Mouse (Mus musculus) yolk sac, embryonic 10.5 days (tissue): ENCODE results near the gene Nfyc.

ENCODE experiments used
- DNase-seq: peaks from one replicate; pipeline ENCODE4 v3.0.0-alpha.2; 2017; ENCODE audit warnings: low spot score

Gene Nfyc

GRCm38 (mm10) chr4:120831472-120831871 lies at the start of gene Nfyc:
Nfyc (minus strand) TSS chr4:120831572.
- no peak for DNase-seq

GRCm38 (mm10) chr4:120880731-120881432 lies 49.5 kb upstream of the Nfyc start:
- DNase-seq: no peak

GRCm38 (mm10) chr4:120879386-120879785 lies 48.0 kb upstream of the Nfyc start:
- no peak for DNase-seq

DNA sequence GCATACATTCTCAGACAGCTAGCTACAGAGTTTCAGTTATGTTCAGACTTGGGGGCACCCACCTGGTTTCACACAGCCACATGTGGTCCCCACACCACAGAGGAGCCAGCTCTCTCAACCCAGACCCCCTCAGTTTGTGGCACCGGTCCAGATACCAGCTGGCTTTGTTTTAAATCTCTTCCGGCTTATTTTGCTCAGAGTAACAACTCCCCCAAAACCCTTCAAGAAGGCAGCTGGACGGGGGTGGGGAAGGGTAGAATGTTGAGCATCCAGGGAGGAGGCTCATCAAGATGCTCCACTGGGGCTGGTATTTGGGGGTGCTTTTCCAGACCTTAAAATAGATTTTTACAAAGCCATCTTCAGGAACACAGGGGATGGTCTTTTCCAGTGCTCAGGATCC lies 47.4 kb upstream of the Nfyc start:
- DNase-seq: no peak

GRCm38 (mm10) chr4:120875961-120876360 lies 44.6 kb upstream of the Nfyc start:
- no peak for DNase-seq

- no peak for DNase-seq
Measured at GRCm38 (mm10) chr4:120870262-120870748, 38.9 kb upstream of the Nfyc start.

GRCm38 (mm10) chr4:120868988-120869387 lies 37.6 kb upstream of the Nfyc start:
- DNase-seq: no peak

- DNase-seq: no peak
Measured at GRCm38 (mm10) chr4:120868246-120868645, 36.9 kb upstream of the Nfyc start.

GRCm38 (mm10) chr4:120866211-120866610 lies 34.8 kb upstream of the Nfyc start:
- DNase-seq: peak; percentile 65

DNA sequence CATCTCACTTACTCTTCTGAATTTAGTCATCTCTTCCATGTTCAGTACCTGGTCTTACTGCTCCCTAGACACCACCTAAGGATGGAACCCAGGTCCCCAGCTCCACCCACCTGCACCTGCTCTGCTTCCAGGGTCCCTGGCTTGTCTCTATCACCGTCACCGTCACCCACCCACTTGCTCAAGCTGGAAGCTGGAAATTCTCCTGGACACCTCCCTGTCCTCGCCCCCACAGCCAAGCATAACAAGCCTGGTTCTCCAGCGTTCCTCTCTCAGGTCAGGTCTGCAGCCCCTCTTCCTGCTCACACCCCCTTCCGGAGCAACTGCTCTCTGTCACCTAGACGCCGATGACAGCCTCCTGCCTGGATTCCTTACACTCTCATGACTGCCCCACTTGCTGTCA lies 28.5 kb upstream of the Nfyc start:
- DNase-seq: no peak

DNA sequence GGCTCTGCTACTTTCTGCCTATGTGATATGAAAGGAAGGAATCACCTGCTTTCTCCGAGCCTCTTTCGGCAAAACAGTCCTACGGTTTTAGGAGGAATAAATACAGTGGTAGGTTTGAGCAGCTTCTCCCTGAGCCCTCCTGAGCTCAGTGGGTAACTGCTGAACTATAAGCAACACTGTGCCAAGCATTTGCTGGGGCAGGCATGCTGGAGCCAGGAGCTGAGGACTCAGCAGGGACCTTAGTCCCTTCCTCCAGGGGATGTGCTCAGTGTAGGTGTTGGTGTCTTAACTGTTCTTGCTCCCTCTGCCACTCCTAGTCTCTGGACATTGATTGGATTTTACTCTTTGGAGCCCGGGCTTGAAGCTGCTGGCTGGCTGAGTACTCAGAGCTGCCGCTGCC lies 25.0 kb upstream of the Nfyc start:
- DNase-seq: no peak

DNA sequence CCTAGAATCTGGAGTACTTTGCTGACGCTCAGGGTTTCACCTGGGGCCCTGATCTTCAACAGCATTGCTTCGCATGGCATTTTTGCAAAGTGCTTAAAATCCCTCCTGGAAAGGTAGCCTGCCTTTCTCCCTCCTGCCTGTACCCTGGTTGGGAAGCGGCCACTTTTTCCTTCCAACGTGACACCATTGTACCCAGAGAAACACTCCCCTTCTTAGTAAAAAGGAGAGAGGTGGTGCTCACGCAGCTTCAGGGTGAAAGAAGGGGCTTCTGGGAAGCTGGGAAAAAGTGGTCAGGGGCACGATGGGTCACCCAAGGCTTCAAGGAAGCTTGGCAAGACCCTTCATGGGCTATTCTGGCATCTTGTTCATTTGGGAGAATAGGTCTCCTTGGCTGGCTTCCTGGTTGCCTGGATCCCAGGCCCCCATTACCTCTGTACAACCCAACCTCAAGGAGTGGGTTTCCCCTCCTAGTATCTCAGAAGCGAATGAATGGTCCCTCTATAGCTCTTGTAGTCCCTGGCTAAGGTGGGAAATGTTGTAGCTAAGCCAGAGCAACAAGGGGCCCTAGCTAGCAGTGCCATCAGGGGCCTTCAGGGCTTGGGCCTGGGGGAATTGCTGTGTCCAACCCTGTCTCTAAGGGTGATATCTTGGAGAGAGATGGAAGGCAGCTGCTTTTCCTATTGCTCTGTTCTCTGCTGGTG lies 24.1 kb upstream of the Nfyc start:
- DNase-seq: no peak

DNA sequence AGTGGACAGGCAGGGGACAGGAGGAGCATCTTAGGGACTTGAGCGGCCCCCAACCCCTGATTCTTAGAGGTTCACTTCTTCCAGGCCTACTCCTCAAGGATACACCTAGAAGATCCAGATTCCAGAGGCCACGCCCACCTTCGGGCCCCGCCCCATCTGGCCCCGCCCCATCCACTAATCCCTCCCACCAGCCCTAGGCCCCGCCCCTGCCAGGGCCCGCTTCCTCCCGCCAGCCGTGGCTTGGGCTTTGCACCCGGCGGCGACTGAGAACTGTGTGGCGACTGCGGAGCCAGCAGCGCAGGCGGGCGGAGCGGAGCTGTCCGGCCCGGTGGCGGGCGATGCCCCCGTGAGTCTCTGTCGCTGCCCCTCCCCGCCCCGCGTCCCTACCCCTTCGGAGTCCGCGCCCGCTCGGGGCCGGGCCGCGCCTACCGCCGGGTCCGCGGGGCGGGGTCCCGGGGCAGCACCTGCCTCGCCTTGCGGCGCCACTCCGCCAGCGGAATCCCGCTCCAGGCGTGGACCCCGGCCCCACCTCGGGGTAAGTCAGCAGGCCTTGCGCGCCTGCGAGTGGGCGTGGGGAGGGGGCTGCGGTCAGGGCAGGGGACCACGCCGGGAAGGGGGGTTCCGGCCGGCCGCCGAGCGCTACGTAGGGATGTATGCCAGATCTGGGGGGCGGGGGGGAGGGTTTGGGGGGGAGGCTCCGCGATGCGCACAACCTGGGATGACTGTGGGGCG lies 23.4 kb upstream of the Nfyc start, which contains the start of gene Rims3:
Gene Rims3, plus strand, starts transcription at position 229 of the 732 bp plus-strand sequence.
- peak; percentile 61 for DNase-seq

GRCm38 (mm10) chr4:120850946-120851345 lies 19.6 kb upstream of the Nfyc start:
- peak; percentile 47 for DNase-seq

GRCm38 (mm10) chr4:120849451-120849850 lies 18.1 kb upstream of the Nfyc start:
- no peak for DNase-seq

DNA sequence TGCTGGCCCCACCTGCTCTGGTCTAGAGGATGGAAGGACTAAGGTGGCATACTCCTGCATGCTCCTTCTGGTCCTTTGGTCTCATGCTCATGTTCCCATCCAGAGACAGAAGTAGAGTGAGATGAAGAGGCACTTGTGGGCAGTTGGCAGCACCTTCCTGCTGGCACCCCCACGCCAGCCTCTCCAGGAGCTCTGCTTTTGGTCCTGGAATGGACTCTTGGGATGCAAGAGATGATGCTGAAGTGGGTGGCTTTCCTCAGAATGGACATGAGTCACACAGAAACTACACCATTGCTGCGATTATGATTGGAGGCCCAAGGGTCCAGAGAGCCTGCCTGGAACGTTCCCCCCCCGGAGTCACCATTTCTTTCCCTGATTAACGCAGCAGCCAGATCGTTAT lies 17.5 kb upstream of the Nfyc start:
- no peak for DNase-seq

GRCm38 (mm10) chr4:120845098-120845497 lies 13.7 kb upstream of the Nfyc start:
- DNase-seq: no peak

GRCm38 (mm10) chr4:120844423-120845082 lies 13.2 kb upstream of the Nfyc start:
- no peak for DNase-seq

GRCm38 (mm10) chr4:120841342-120841741 lies 10.0 kb upstream of the Nfyc start:
- no peak for DNase-seq

GRCm38 (mm10) chr4:120830767-120831166 lies 605 bp downstream of the Nfyc start:
- DNase-seq: no peak

- DNase-seq: no peak
Measured at GRCm38 (mm10) chr4:120826418-120826817, 5.0 kb downstream of the Nfyc start.
